Mouse (Mus musculus) lung, adult 2 months (tissue): ENCODE measurements around the gene Bub1b.

Source experiments
- CTCF ChIP-seq: fragments of 200-500 bp; IDR thresholded peaks from 2 replicates; pipeline ENCODE4 v1.5.1; 2011; ENCODE audit warnings: mild to moderate bottlenecking, low read length, control low read depth; ENCODE audit not compliant: insufficient read depth
- POLR2A ChIP-seq: fragments of 200-500 bp; IDR thresholded peaks from 2 replicates; pipeline ENCODE4 v1.6.1; 2011; ENCODE audit warnings: low read depth, mild to moderate bottlenecking, control low read depth, low read length, borderline replicate concordance; ENCODE audit errors: extremely low read depth

DNA sequence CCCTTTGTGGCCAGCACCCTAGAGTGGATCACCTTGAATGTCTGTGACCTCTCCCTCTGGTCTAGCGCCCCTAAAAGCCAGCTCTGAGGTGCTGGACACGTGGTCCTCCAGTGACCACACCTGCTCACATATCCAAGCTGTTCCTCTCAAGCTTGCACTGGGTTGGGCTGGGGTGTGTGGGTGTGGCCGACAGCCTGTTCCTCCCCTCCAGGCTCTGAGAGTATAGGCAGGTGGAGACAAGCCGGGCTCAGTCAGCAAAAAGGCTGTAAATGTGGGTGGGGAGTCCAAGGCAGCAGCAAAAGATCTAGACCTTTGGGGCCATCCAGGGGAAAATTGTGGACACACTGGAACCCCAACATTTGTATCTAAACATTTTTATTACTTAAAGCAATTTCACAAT lies 60.4 kb downstream of the Bub1b start:
- no peak for TF ChIP-seq CTCF
- no peak for TF ChIP-seq POLR2A
